Mouse (Mus musculus) hindbrain, embryonic 16.5 days (tissue): ENCODE measurements around the gene Scgb2b24. TPM values are rescaled to one million over a fixed set of nuclear protein-coding genes. Genes with fewer than 3 reads are reported as not detected.

Experiments used
- ATAC-seq: fragments of 200-750 bp; cut with Nextera tagmentation; 2 replicates; pipeline ENCODE4 v1.8.0; 2017; ENCODE audit warnings: moderate TSS enrichment, moderate library complexity
- H3K27ac ChIP-seq: fragments of 300-500 bp; sonication (generic); 2 replicates; pipeline ENCODE4 v1.5.1; 2014; ENCODE audit warnings: low read depth, mild to moderate bottlenecking, control low read depth, low read length, moderate library complexity
- H3K27me3 ChIP-seq: fragments of 300-500 bp; sonication (generic); replicated peaks from 2 replicates; pipeline ENCODE4 v1.6.1; 2014; ENCODE audit warnings: low read length; ENCODE audit not compliant: control insufficient read depth, insufficient read depth
- H3K36me3 ChIP-seq: fragments of 300-500 bp; sonication (generic); 2 replicates; pipeline ENCODE4 v1.6.1; 2014; ENCODE audit warnings: mild to moderate bottlenecking, low read length, moderate library complexity, mixed read lengths; ENCODE audit not compliant: control insufficient read depth, insufficient read depth
- H3K4me1 ChIP-seq: fragments of 300-500 bp; sonication (generic); 2 replicates; pipeline ENCODE4 v1.6.1; 2014; ENCODE audit warnings: low read depth, low read length; ENCODE audit not compliant: control insufficient read depth, insufficient read depth
- H3K4me2 ChIP-seq: fragments of 300-500 bp; sonication (generic); 2 replicates; pipeline ENCODE4 v1.6.1; 2014; ENCODE audit warnings: mild to moderate bottlenecking, low read length, control low read depth, moderate library complexity
- H3K4me3 ChIP-seq: fragments of 300-500 bp; sonication (generic); 2 replicates; pipeline ENCODE4 v1.5.1; 2014; ENCODE audit warnings: mild to moderate bottlenecking, low read length, control low read depth, moderate library complexity
- H3K9ac ChIP-seq: fragments of 300-500 bp; sonication (generic); 2 replicates; pipeline ENCODE4 v1.6.1; 2014; ENCODE audit warnings: low read depth, mild to moderate bottlenecking, control low read depth, low read length, moderate library complexity
- H3K9me3 ChIP-seq: fragments of 300-500 bp; sonication (generic); 2 replicates; pipeline ENCODE4 v1.6.1; 2014; ENCODE audit warnings: mild to moderate bottlenecking, low read length, moderate library complexity; ENCODE audit not compliant: control insufficient read depth
- WGBS: fragments of 180-500 bp; shearing (Covaris S2); extraction: QIAGEN DNeasy Blood & Tissue Kit; methylation state at CpG from one replicate; pipeline ENCODE4 v1.1.7; 2014; 5-methylcytosine and 5-hydroxymethylcytosine counted together
- polyA plus RNA-seq: library from polyadenylated mRNA; unstranded; fragments of >200 nt; fragmentation: Nextera tagmentation; extraction: Ambion mirVana; gene quantifications from 2 replicates; pipeline ENCODE4 v1.2.1, GENCODE M21; 2015

Gene Scgb2b24
- not detected in 2 replicates for polyA plus RNA-seq

- no peak within 1 kb of the TSS for H3K27ac ChIP-seq
- H3K9me3 ChIP-seq = peaks cover 66% of the 10 kb centered on the region
- no peak within 1 kb of the TSS for H3K4me2 ChIP-seq
- H3K4me3 ChIP-seq = no peak within 1 kb of the TSS
- H3K9ac ChIP-seq = no peak within 1 kb of the TSS
- no peaks in the 10 kb centered on the region for H3K36me3 ChIP-seq
- no peaks in the 10 kb centered on the region for H3K4me1 ChIP-seq
- no peak for ATAC-seq
- no peaks in the 10 kb centered on the region for H3K27me3 ChIP-seq
- 72% methylated on average over 2 of the region's 2 CpGs for WGBS
Measured at GRCm38 (mm10) chr7:33739212-33739611, at the start of gene Scgb2b24. Scgb2b24 (minus strand) TSS chr7:33739312.

DNA sequence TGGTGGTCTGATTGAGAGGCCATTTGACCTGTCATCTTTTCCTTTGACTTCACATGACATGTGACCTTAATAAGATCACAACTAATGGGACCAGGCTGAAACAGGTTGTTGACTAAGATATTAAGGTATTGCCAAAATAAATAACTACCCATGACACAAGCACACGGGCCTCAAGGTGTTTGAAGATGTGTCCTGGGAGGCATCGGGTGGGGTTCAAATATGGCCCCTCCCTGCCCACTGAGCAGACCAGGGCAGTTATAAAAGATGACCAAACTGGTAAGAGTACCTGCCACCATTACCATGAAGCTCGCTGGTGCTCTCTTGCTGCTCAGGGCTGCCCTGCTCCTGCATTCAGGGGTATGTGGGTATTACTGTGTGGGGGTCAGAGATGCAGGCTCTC, 4.4 kb upstream of the Scgb2b24 start, which contains the start of gene Scgb1b24:
Gene Scgb1b24 (plus strand): TSS at position 301 of the 400 bp plus-strand sequence.
- no peaks in the 10 kb centered on the region for H3K36me3 ChIP-seq
- H3K4me1 ChIP-seq = no peaks in the 10 kb centered on the region
- no peak within 1 kb of the TSS for H3K27ac ChIP-seq
- ATAC-seq = no peak
- WGBS = 89% methylated on average over 3 of the region's 3 CpGs
- no peak within 1 kb of the TSS for H3K4me2 ChIP-seq
- no peaks in the 10 kb centered on the region for H3K27me3 ChIP-seq
- H3K9me3 ChIP-seq = peaks cover 37% of the 10 kb centered on the region
- H3K9ac ChIP-seq = no peak within 1 kb of the TSS
- no peak within 1 kb of the TSS for H3K4me3 ChIP-seq

GRCm38 (mm10) chr7:33689864-33690263, 49.2 kb downstream of the Scgb2b24 start:
- WGBS = 13% methylated on average over 1 of the region's 1 CpGs

More at GRCm38 (mm10) chr7:33689864-33690263, 49.2 kb downstream of the Scgb2b24 start:
- Histone ChIP-seq H3K27ac (no peak overlapping the region), H3K9ac (no peak overlapping the region), H3K4me3 (no peak overlapping the region), H3K27me3 (no peaks in the 10 kb centered on the region), H3K36me3 (no peaks in the 10 kb centered on the region), H3K4me1 (no peaks in the 10 kb centered on the region), H3K4me2 (no peak overlapping the region), H3K9me3 (peaks cover 39% of the 10 kb centered on the region)
- ATAC-seq = no peak

Other genes with a start within 250 kb of the Scgb2b24 start
- not detected in 2 replicates for gene Scgb2b21, start 218.9 kb downstream of the Scgb2b24 start, polyA plus RNA-seq
- not detected in 2 replicates for gene Scgb1b24, start 4.5 kb upstream of the Scgb2b24 start, polyA plus RNA-seq
- gene Scgb2b26, start 205.7 kb upstream of the Scgb2b24 start, polyA plus RNA-seq = not detected in 2 replicates